Mouse (Mus musculus) hindbrain, embryonic 10.5 days (tissue): ENCODE results near the gene Nova2. TPM values are rescaled to one million over a fixed set of nuclear protein-coding genes. Genes with fewer than 3 reads are reported as not detected.

ENCODE experiments used
- DNase-seq: peaks from one replicate; pipeline ENCODE4 v3.0.0-alpha.2; 2017; ENCODE audit warnings: low spot score
- H3K27ac ChIP-seq: fragments of 300-500 bp; sonication (generic); 2 replicates; pipeline ENCODE4 v1.5.1; 2016; ENCODE audit warnings: mild to moderate bottlenecking, moderate library complexity
- H3K27me3 ChIP-seq: fragments of 300-500 bp; sonication (generic); 2 replicates; pipeline ENCODE4 v1.6.1; 2016; ENCODE audit warnings: mild to moderate bottlenecking; ENCODE audit not compliant: poor library complexity, insufficient read depth, severe bottlenecking
- H3K36me3 ChIP-seq: fragments of 300-500 bp; sonication (generic); 2 replicates; pipeline ENCODE4 v1.6.1; 2016; ENCODE audit warnings: mild to moderate bottlenecking, moderate library complexity
- H3K4me1 ChIP-seq: fragments of 300-500 bp; sonication (generic); replicated peaks from 2 replicates; pipeline ENCODE4 v1.6.1; 2016; ENCODE audit warnings: mild to moderate bottlenecking
- H3K4me3 ChIP-seq: fragments of 300-500 bp; sonication (generic); 2 replicates; pipeline ENCODE4 v1.5.1; 2016; ENCODE audit warnings: mild to moderate bottlenecking, moderate library complexity
- H3K9me3 ChIP-seq: fragments of 300-500 bp; sonication (generic); 2 replicates; pipeline ENCODE4 v1.6.1; 2016; ENCODE audit warnings: mild to moderate bottlenecking, moderate library complexity
- whole genome bisulfite sequencing: fragments of 180-500 bp; shearing (Covaris S2); methylation state at CpG from one replicate; pipeline ENCODE4 v1.1.7; 2016; 5-methylcytosine and 5-hydroxymethylcytosine counted together
- polyA plus RNA-seq: library from polyadenylated mRNA; unstranded; fragments of >200 nt; fragmentation: Nextera tagmentation; extraction: Ambion mirVana; gene quantifications from 2 replicates; pipeline ENCODE4 v1.2.1, GENCODE M21; 2016

The Nova2 gene
- polyA plus RNA-seq, 1 experiment from 2014 or later: 7.3 TPM

GRCm38 (mm10) chr7:18963294-18963843 lies 37.7 kb downstream of the Nova2 start:
- Histone ChIP-seq H3K4me1 (peaks cover 67% of the 10 kb centered on the region), H3K27me3 (peaks cover 76% of the 10 kb centered on the region), H3K27ac (no peak overlapping the region), H3K9me3 (no peaks in the 10 kb centered on the region), H3K36me3 (peaks cover 3% of the 10 kb centered on the region; the same call in 1 of the 2 replicates), H3K4me3 (peak overlapping the region; percentile 52)
- DNase-seq: no peak
- 2% methylated on average over 19 of the region's 19 CpGs for WGBS

- 80% methylated on average over 5 of the region's 5 CpGs for WGBS
- Histone ChIP-seq H3K4me1 (peaks cover 52% of the 10 kb centered on the region), H3K4me3 (no peak overlapping the region), H3K27me3 (peaks cover 61% of the 10 kb centered on the region), H3K9me3 (no peaks in the 10 kb centered on the region), H3K36me3 (no peaks in the 10 kb centered on the region), H3K27ac (no peak overlapping the region)
- no peak for DNase-seq
These were observed 39.6 kb downstream of the Nova2 start for GRCm38 (mm10) chr7:18965312-18965711.

GRCm38 (mm10) chr7:18967603-18968002 lies 41.9 kb downstream of the Nova2 start:
- WGBS: 10% methylated on average over 8 of the region's 8 CpGs
- H3K36me3 ChIP-seq: no peaks in the 10 kb centered on the region
- peaks cover 29% of the 10 kb centered on the region for H3K4me1 ChIP-seq
- peaks cover 38% of the 10 kb centered on the region for H3K27me3 ChIP-seq
- H3K27ac ChIP-seq: no peak overlapping the region
- H3K4me3 ChIP-seq: no peak overlapping the region
- no peak for DNase-seq
- H3K9me3 ChIP-seq: peaks cover 4% of the 10 kb centered on the region; the same call in 1 of the 2 replicates

DNA sequence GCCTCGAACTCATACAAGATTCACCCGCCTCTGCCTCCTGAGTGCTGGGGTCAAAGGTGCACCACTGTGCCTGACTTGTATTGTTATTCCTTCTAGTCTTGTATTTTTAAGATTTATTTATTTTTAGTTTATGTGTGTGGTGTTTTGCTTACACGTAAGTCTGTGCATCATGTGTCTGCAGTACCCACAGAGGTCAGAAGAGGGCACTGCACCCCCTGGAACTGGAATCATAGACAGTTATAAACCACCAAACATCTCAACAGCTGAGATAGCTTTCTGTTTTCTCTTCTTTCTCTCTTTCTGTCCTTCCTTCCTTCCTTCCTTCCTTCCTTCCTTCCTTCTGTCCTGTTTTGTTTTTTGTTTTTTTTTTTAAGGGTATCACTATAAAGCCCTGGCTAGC lies 45.3 kb downstream of the Nova2 start:
- H3K27me3 ChIP-seq: peaks cover 10% of the 10 kb centered on the region; the same call in 1 of the 2 replicates
- H3K4me3 ChIP-seq: no peak overlapping the region
- no peaks in the 10 kb centered on the region for H3K36me3 ChIP-seq
- H3K27ac ChIP-seq: no peak overlapping the region
- peaks cover 6% of the 10 kb centered on the region; the same call in 1 of the 2 replicates for H3K4me1 ChIP-seq
- WGBS: 86% methylated on average over 3 of the region's 3 CpGs
- H3K9me3 ChIP-seq: peaks cover 4% of the 10 kb centered on the region; the same call in 1 of the 2 replicates
- DNase-seq: no peak

- 91% methylated on average over 9 of the region's 9 CpGs for WGBS
- 0 out of 2 replicates have a peak, but pooled peaks cover 4% of the 10 kb centered on the region for H3K27me3 ChIP-seq
- no peaks in the 10 kb centered on the region for H3K4me1 ChIP-seq
- H3K4me3 ChIP-seq: no peak overlapping the region
- H3K9me3 ChIP-seq: no peaks in the 10 kb centered on the region
- H3K27ac ChIP-seq: no peak overlapping the region
- no peak for DNase-seq
- H3K36me3 ChIP-seq: no peaks in the 10 kb centered on the region
These were observed 52.7 kb downstream of the Nova2 start for GRCm38 (mm10) chr7:18978381-18978780.

GRCm38 (mm10) chr7:18986503-18986902 lies 60.8 kb downstream of the Nova2 start:
- Histone ChIP-seq H3K9me3 (no peaks in the 10 kb centered on the region), H3K36me3 (no peaks in the 10 kb centered on the region), H3K4me3 (no peak overlapping the region), H3K4me1 (peaks cover 18% of the 10 kb centered on the region), H3K27ac (no peak overlapping the region), H3K27me3 (peaks cover 13% of the 10 kb centered on the region)
- WGBS: 75% methylated on average over 2 of the region's 2 CpGs
- no peak for DNase-seq

DNA sequence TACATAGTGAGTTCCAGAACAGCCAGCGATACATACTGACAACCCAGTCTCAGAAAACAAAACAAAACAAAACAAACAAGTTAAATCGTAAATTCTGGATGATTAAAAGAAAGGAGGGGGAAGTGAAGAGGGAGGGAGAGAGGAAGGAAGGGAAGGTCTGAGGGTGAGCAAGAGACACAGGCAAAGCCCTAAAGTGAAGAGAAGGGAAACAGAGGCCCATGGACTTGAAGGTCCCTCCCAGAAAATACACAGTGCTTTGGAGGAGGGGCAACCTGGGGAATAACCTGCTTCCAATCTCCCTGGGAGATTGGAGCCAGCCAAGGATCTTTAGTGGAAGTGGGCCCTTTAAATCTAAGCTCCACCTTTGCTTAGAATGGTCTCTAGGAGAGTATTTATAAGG lies 61.4 kb downstream of the Nova2 start, which contains the start of gene Nanos2:
TSS of gene Nanos2 (plus strand) at position 301 of the 400 bp plus-strand sequence.
- 73% methylated on average over 2 of the region's 2 CpGs for WGBS
- Histone ChIP-seq H3K9me3 (no peaks in the 10 kb centered on the region), H3K27ac (no peak within 1 kb of the TSS), H3K36me3 (no peaks in the 10 kb centered on the region), H3K4me3 (no peak within 1 kb of the TSS), H3K4me1 (peaks cover 24% of the 10 kb centered on the region), H3K27me3 (peaks cover 18% of the 10 kb centered on the region)
- no peak for DNase-seq

DNA sequence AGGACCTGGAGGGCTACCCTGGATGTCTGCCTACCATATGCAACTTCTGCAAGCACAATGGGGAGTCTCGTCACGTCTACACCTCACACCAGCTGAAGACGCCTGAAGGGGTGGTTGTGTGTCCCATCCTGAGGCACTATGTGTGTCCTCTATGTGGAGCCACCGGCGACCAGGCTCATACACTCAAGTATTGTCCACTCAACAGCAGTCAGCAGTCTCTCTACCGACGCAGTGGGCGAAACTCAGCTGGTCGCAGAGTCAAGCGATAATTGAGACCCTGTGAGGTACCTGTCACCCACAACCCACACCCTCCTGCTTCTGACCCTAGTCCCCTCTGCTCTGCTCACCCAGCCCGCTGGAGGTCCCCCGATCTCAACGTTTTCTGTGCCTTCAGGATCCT lies 62.1 kb downstream of the Nova2 start:
- Histone ChIP-seq H3K36me3 (no peaks in the 10 kb centered on the region), H3K4me3 (no peak overlapping the region), H3K27ac (no peak overlapping the region), H3K27me3 (peaks cover 25% of the 10 kb centered on the region), H3K4me1 (peaks cover 30% of the 10 kb centered on the region), H3K9me3 (no peaks in the 10 kb centered on the region)
- WGBS: 73% methylated on average over 13 of the region's 13 CpGs
- no peak for DNase-seq

- no peak for DNase-seq
- Histone ChIP-seq H3K27ac (no peak overlapping the region), H3K4me1 (peaks cover 36% of the 10 kb centered on the region), H3K27me3 (peaks cover 35% of the 10 kb centered on the region), H3K9me3 (no peaks in the 10 kb centered on the region), H3K36me3 (0 out of 2 replicates have a peak, but pooled peaks cover 3% of the 10 kb centered on the region), H3K4me3 (no peak overlapping the region)
- 73% methylated on average over 6 of the region's 6 CpGs for WGBS
These were observed 63.1 kb downstream of the Nova2 start for GRCm38 (mm10) chr7:18988780-18989179.

GRCm38 (mm10) chr7:18989995-18990394 lies 64.3 kb downstream of the Nova2 start:
- Histone ChIP-seq H3K4me3 (peak overlapping the region; percentile 58), H3K27me3 (peaks cover 38% of the 10 kb centered on the region), H3K9me3 (no peaks in the 10 kb centered on the region), H3K36me3 (peaks cover 7% of the 10 kb centered on the region; the same call in 1 of the 2 replicates), H3K4me1 (peaks cover 37% of the 10 kb centered on the region), H3K27ac (peak overlapping the region; percentile 88)
- peak; percentile 31 for DNase-seq
- WGBS: 11% methylated on average over 5 of the region's 5 CpGs

DNA sequence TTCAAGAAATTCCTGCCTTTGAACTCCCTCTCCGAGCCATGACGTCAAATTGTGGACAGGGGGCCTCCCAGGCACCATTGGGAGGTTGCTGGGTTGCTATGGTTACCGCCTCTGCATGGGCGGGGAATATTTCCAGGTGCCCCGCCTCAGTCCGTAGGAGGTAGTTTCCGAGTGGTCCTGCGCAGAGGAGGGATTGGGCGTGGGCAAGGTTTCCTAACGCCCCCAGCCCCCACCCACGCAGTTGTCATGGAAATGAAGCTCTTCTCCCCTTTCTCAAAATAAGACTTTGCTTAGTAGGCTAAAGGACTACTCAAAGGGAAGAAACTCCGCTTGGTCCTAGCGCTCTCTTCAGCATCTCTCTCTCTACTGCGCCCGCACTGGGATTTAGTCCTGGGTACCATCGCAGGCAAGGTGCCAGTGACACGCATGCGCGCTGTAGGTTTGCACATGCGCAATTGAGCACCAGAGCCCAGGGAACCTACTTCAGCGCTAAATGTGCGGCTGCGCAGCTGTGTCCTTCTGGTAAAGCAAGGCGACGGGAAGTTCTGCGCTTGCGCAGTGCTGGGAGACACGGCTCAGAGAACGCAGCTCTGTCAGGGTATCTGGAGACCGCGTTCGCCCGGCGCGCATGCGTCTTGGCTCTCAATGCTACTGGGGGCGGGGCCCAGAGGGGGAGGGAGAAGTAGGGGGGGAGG lies 65.1 kb downstream of the Nova2 start, which contains the start of gene Mypop:
TSS of gene Mypop (plus strand) at position 645 of the 695 bp plus-strand sequence.
- Histone ChIP-seq H3K27ac (peak within 1 kb of the TSS; percentile 88), H3K4me3 (peak within 1 kb of the TSS; percentile 58), H3K36me3 (peaks cover 12% of the 10 kb centered on the region; the same call in 1 of the 2 replicates), H3K9me3 (no peaks in the 10 kb centered on the region), H3K27me3 (peaks cover 38% of the 10 kb centered on the region), H3K4me1 (peaks cover 38% of the 10 kb centered on the region)
- peak; percentile 100 for DNase-seq
- WGBS: under 1% methylated on average over 37 of the region's 37 CpGs

- Histone ChIP-seq H3K36me3 (peaks cover 22% of the 10 kb centered on the region; the same call in 1 of the 2 replicates), H3K4me1 (peaks cover 38% of the 10 kb centered on the region), H3K4me3 (peak overlapping the region; percentile 58), H3K27me3 (peaks cover 38% of the 10 kb centered on the region), H3K27ac (peak overlapping the region; percentile 88), H3K9me3 (no peaks in the 10 kb centered on the region)
- peak; percentile 43 for DNase-seq
- under 1% methylated on average over 59 of the region's 59 CpGs for WGBS
These were observed 66.1 kb downstream of the Nova2 start for GRCm38 (mm10) chr7:18991660-18992293.

DNA sequence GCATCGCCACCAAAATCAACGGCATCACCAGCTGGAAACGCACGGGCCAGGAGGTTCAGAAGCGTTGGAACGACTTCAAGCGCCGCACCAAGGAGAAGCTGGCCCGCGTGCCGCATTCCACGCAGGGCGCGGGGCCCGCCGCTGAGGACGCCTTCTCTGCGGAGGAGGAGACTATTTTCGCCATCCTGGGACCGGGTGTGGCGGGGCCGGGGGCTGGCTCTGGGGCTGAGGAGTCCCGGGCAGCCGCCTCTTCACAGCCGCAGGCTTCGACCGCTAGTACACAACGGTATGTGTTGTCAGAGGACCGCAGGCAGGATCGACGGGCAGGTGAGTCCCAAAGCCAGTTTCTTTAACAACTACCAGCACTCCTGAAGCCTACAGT lies 66.6 kb downstream of the Nova2 start:
- H3K36me3 ChIP-seq: peaks cover 24% of the 10 kb centered on the region
- 4% methylated on average over 31 of the region's 31 CpGs for WGBS
- H3K4me3 ChIP-seq: peak overlapping the region; percentile 58
- H3K9me3 ChIP-seq: no peaks in the 10 kb centered on the region
- peaks cover 38% of the 10 kb centered on the region for H3K4me1 ChIP-seq
- peak; percentile 44 for DNase-seq
- H3K27ac ChIP-seq: peak overlapping the region; percentile 88
- peaks cover 38% of the 10 kb centered on the region for H3K27me3 ChIP-seq
